Mouse (Mus musculus) heart, postnatal 0 days (tissue): ENCODE measurements around the gene Fer1l4.

ENCODE experiments used
- CTCF ChIP-seq: IDR thresholded peaks from 2 replicates; pipeline ENCODE4 v1.5.1; 2016; ENCODE audit warnings: antibody characterized with exemption, control low read depth, low read depth
- EP300 ChIP-seq: IDR thresholded peaks from 2 replicates; pipeline ENCODE4 v1.6.1; 2016; ENCODE audit warnings: antibody characterized with exemption, low read depth

- TF ChIP-seq CTCF: no peak
- no peak for TF ChIP-seq EP300
Measured at GRCm38 (mm10) chr2:156079674-156080073, 26.9 kb upstream of the Fer1l4 start.
